Mouse (Mus musculus) heart, postnatal 36 days (tissue): ENCODE measurements around the gene Chmp6. TPM values are rescaled to one million over a fixed set of nuclear protein-coding genes. Genes with fewer than 3 reads are reported as not detected.

Source experiments
- DNase-seq, 2 experiments: peaks; one replicate each; pipeline ENCODE4 v3.0.0; 2021 to 2022
- intact Hi-C: fragments of 180-260 bp; cut with DNase I; formaldehyde crosslinking; loops from one replicate; pipeline ENCODE4 v1.15.1; 2025
- total RNA-seq, 2 experiments: library from RNA; stranded (reverse); gene quantifications; 2 replicates each; pipeline ENCODE4 v1.2.3; 2021

Chmp6 gene
- total RNA-seq, 2 experiments from 2014 or later, result 27.9 TPM

- intact Hi-C loops, result no loop called here
- peak; percentile 59 to 71 for DNase-seq
These were observed 39.4 kb downstream of the Chmp6 start for GRCm38 (mm10) chr11:119952429-119953224.

GRCm38 (mm10) chr11:119954233-119954632 is 41.0 kb downstream of the Chmp6 start:
- intact Hi-C loops, result no loop called here
- no peak for DNase-seq

- no peak for DNase-seq
- intact Hi-C loops, result no loop called here
These were observed 41.6 kb downstream of the Chmp6 start for GRCm38 (mm10) chr11:119954749-119955337.

- no peak for DNase-seq
- intact Hi-C loops, result no loop called here
These were observed 42.2 kb downstream of the Chmp6 start for GRCm38 (mm10) chr11:119955432-119955831.

- DNase-seq, result no peak
- intact Hi-C loops, result no loop called here
These were observed 43.3 kb downstream of the Chmp6 start for GRCm38 (mm10) chr11:119956590-119956989.

GRCm38 (mm10) chr11:119958856-119959255 is 45.6 kb downstream of the Chmp6 start:
- no peak for DNase-seq
- intact Hi-C loops, result no loop called here

GRCm38 (mm10) chr11:119959714-119960113 is 46.5 kb downstream of the Chmp6 start:
- intact Hi-C loops, result no loop called here
- DNase-seq, result no peak

- no peak for DNase-seq
- intact Hi-C loops, result no loop called here
These were observed 47.4 kb downstream of the Chmp6 start for GRCm38 (mm10) chr11:119960671-119961070.

- no peak for DNase-seq
These were observed 48.3 kb downstream of the Chmp6 start for GRCm38 (mm10) chr11:119961511-119961910.

GRCm38 (mm10) chr11:119965053-119965452 is 51.8 kb downstream of the Chmp6 start:
- no peak for DNase-seq
- intact Hi-C loops, result no loop called here

More at GRCm38 (mm10) chr11:119961511-119961910, 48.3 kb downstream of the Chmp6 start:
- intact Hi-C loops, result no loop called here

- no peak for DNase-seq
- intact Hi-C loops, result no loop called here
These were observed 53.1 kb downstream of the Chmp6 start for GRCm38 (mm10) chr11:119966294-119966693.

GRCm38 (mm10) chr11:119967401-119967800 is 54.2 kb downstream of the Chmp6 start:
- no peak for DNase-seq
- intact Hi-C loops, result no loop called here

GRCm38 (mm10) chr11:119967892-119968291 is 54.7 kb downstream of the Chmp6 start:
- intact Hi-C loops, result no loop called here
- no peak for DNase-seq

Other genes with a start within 250 kb of the Chmp6 start
- gene Baiap2, start 29.3 kb downstream of the Chmp6 start, total RNA-seq, result 10 to 100 TPM in 1 of 2 experiments, 1 to 10 TPM in 1; 4.4 to 12.0 TPM
- 1 to 10 TPM; 3.8 to 4.4 TPM for gene Aatk, start 133.7 kb downstream of the Chmp6 start, total RNA-seq
- 10 to 100 TPM in 1 of 2 experiments, 1 to 10 TPM in 1; 9.6 to 11.5 TPM for gene Cep131, start 173.4 kb downstream of the Chmp6 start, total RNA-seq
- gene Tepsin, start 185.3 kb downstream of the Chmp6 start, total RNA-seq, result 1 to 10 TPM; 7.0 to 7.4 TPM
- gene Ndufaf8, start 185.5 kb downstream of the Chmp6 start, total RNA-seq, result 10 to 100 TPM; 64.5 to 67.7 TPM
- 10 to 100 TPM; 79.8 to 81.1 TPM for gene Slc38a10, start 237.9 kb downstream of the Chmp6 start, total RNA-seq